Mouse (Mus musculus) stomach, postnatal 0 days (tissue): ENCODE measurements around the gene Disp1. TPM values are rescaled to one million over a fixed set of nuclear protein-coding genes. Genes with fewer than 3 reads are reported as not detected.

Experiments used
- ATAC-seq: fragments of 200-750 bp; cut with Nextera tagmentation; 2 replicates; pipeline ENCODE4 v1.8.0; 2017; ENCODE audit not compliant: low FRiP score, low TSS enrichment
- DNase-seq: peaks from one replicate; pipeline ENCODE4 v3.0.0-alpha.2; 2016; ENCODE audit warnings: low spot score
- H3K27ac ChIP-seq: fragments of 300-500 bp; sonication (generic); replicated peaks from 2 replicates; pipeline ENCODE4 v1.5.1; 2014; ENCODE audit warnings: mild to moderate bottlenecking, control low read depth
- H3K27me3 ChIP-seq: fragments of 300-500 bp; sonication (generic); 2 replicates; pipeline ENCODE4 v1.6.1; 2014; ENCODE audit warnings: low read length; ENCODE audit not compliant: control insufficient read depth, insufficient read depth
- H3K36me3 ChIP-seq: fragments of 300-500 bp; sonication (generic); 2 replicates; pipeline ENCODE4 v1.6.1; 2014; ENCODE audit warnings: low read length, mixed read lengths; ENCODE audit not compliant: control insufficient read depth, insufficient read depth
- H3K4me1 ChIP-seq: fragments of 300-500 bp; sonication (generic); replicated peaks from 2 replicates; pipeline ENCODE4 v1.6.1; 2014; ENCODE audit warnings: antibody characterized with exemption; ENCODE audit not compliant: control insufficient read depth, insufficient read depth
- H3K4me2 ChIP-seq: fragments of 300-500 bp; sonication (generic); replicated peaks from 2 replicates; pipeline ENCODE4 v1.6.1; 2014; ENCODE audit warnings: low read depth, mild to moderate bottlenecking, control low read depth, moderate library complexity
- H3K4me3 ChIP-seq: fragments of 300-500 bp; sonication (generic); 2 replicates; pipeline ENCODE4 v1.5.1; 2014; ENCODE audit warnings: low read depth, low read length, control low read depth
- H3K9ac ChIP-seq: fragments of 300-500 bp; sonication (generic); 2 replicates; pipeline ENCODE4 v1.6.1; 2014; ENCODE audit warnings: mild to moderate bottlenecking, low read length, control low read depth, mixed read lengths
- H3K9me3 ChIP-seq: fragments of 300-500 bp; sonication (generic); 2 replicates; pipeline ENCODE4 v1.6.1; 2016; ENCODE audit warnings: low read length; ENCODE audit not compliant: control insufficient read depth
- CTCF ChIP-seq: IDR thresholded peaks from 2 replicates; pipeline ENCODE4 v1.5.1; 2016; ENCODE audit warnings: antibody characterized with exemption, low read depth, mild to moderate bottlenecking, moderate library complexity
- EP300 ChIP-seq: optimal IDR thresholded peaks from 2 replicates; pipeline ENCODE3; 2016; ENCODE audit warnings: antibody characterized with exemption
- WGBS: fragments of 180-500 bp; shearing (Covaris S2); extraction: QIAGEN DNeasy Blood & Tissue Kit; methylation state at CpG from one replicate; pipeline ENCODE4 v1.1.7; 2014; 5-methylcytosine and 5-hydroxymethylcytosine counted together
- polyA plus RNA-seq: library from polyadenylated mRNA; unstranded; fragments of >200 nt; fragmentation: Nextera tagmentation; extraction: Ambion mirVana; gene quantifications from 2 replicates; pipeline ENCODE4 v1.2.1, GENCODE M21; 2015

Disp1 gene
- polyA plus RNA-seq, 1 experiment from 2014 or later: 5.9 TPM

DNA sequence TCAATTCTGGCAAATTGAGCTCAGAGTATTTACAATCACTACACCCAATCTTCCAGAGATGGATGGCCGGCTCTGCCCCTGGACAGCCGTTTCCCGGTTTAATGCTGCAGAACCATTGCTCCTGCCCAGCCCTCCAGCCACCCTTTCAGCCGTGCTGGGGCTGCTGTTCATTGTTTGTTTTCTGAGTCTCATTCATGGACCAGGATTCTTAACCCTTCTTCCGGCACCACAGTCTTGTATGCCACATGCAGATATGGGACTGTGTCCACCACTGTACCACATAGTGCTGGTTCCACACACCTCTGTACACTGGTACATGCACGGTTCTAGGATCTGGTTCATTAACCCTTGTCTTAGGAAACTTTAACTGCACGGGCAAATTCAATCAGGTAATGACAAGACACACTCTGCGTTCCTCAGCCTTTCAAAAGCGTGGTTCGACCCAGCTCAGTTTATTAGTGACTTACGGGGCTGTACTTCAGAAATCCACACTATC is 12.4 kb upstream of the Disp1 start:
- 59% methylated on average over 11 of the region's 11 CpGs for WGBS
- no peak overlapping the region for H3K27ac ChIP-seq
- DNase-seq: no peak
- H3K36me3 ChIP-seq: no peaks in the 10 kb centered on the region
- H3K4me3 ChIP-seq: no peak overlapping the region
- TF ChIP-seq CTCF (no peak), EP300 (no peak)
- H3K4me1 ChIP-seq: no peaks in the 10 kb centered on the region
- no peaks in the 10 kb centered on the region for H3K9me3 ChIP-seq
- 0 out of 2 replicates have a peak, but pooled peaks have one; percentile 40 for ATAC-seq
- no peak overlapping the region for H3K4me2 ChIP-seq
- no peak overlapping the region for H3K9ac ChIP-seq
- H3K27me3 ChIP-seq: no peaks in the 10 kb centered on the region

GRCm38 (mm10) chr1:183232985-183233678 is 11.8 kb upstream of the Disp1 start:
- H3K4me1 ChIP-seq: no peaks in the 10 kb centered on the region
- DNase-seq: no peak
- H3K27ac ChIP-seq: no peak overlapping the region
- no peak overlapping the region for H3K4me2 ChIP-seq
- no peak overlapping the region for H3K9ac ChIP-seq
- H3K36me3 ChIP-seq: no peaks in the 10 kb centered on the region
- H3K4me3 ChIP-seq: no peak overlapping the region
- TF ChIP-seq EP300 (no peak), CTCF (no peak)
- WGBS: 63% methylated on average over 7 of the region's 7 CpGs
- no peaks in the 10 kb centered on the region for H3K9me3 ChIP-seq
- peak; percentile 24; the same call in 1 of the 2 replicates for ATAC-seq
- H3K27me3 ChIP-seq: no peaks in the 10 kb centered on the region

- H3K4me1 ChIP-seq: no peaks in the 10 kb centered on the region
- TF ChIP-seq EP300 (no peak), CTCF (no peak)
- no peaks in the 10 kb centered on the region for H3K27me3 ChIP-seq
- DNase-seq (peak; percentile 34), ATAC-seq (peak; percentile 43)
- no peaks in the 10 kb centered on the region for H3K36me3 ChIP-seq
- no peaks in the 10 kb centered on the region for H3K9me3 ChIP-seq
- no peak overlapping the region for H3K4me2 ChIP-seq
- no peak overlapping the region for H3K9ac ChIP-seq
- WGBS: 58% methylated on average over 7 of the region's 7 CpGs
- no peak overlapping the region for H3K27ac ChIP-seq
- H3K4me3 ChIP-seq: no peak overlapping the region
These were observed 6.1 kb upstream of the Disp1 start for GRCm38 (mm10) chr1:183227469-183227868.

DNA sequence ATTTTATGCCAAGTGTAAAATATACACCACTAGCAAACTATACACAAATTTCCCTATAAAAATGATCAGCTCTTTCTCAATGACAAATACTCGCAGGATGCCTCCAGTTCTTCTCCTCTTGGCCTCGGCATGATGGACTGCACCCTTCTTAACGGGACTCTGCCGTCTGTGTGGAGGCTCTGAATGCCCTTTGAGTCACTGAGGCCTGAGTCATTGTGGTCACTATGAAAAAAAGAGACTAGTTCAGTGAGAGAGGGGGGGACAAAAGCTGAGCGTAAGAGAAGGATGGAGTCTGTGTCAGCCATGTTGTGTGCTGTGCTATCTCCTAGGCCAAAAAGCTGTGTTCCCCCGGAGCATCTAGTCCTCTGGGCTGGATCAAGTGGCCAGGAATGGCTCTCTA is 2.3 kb downstream of the Disp1 start:
- Histone ChIP-seq H3K4me3 (no peak overlapping the region), H3K36me3 (no peaks in the 10 kb centered on the region), H3K9me3 (no peaks in the 10 kb centered on the region), H3K27me3 (no peaks in the 10 kb centered on the region), H3K4me2 (no peak overlapping the region), H3K4me1 (no peaks in the 10 kb centered on the region), H3K27ac (no peak overlapping the region), H3K9ac (no peak overlapping the region)
- TF ChIP-seq EP300 (no peak), CTCF (no peak)
- no peak for DNase-seq
- 88% methylated on average over 6 of the region's 6 CpGs for whole genome bisulfite sequencing
- ATAC-seq: no peak

DNA sequence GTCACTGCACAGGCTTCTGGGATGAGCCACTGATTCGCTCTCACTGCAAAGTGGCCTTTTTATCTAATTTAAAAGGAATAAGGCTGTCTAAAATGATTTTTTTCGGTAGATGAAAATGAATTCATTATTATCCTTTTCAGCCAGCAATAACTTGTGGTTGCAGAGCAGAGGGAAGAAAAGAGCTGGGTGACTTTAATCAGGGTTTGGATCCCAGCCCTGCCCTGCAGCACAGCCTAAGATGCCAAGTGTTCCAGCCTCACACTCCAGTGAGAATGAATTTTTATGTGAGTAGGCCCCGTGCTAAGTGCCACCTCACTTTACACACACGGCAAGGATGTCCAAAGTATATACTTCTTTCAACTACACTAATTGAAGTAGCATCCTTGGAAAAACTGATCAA is 4.6 kb downstream of the Disp1 start:
- TF ChIP-seq EP300 (no peak), CTCF (no peak)
- DNase-seq (no peak), ATAC-seq (no peak)
- no peaks in the 10 kb centered on the region for H3K9me3 ChIP-seq
- no peak overlapping the region for H3K4me3 ChIP-seq
- H3K9ac ChIP-seq: no peak overlapping the region
- no peaks in the 10 kb centered on the region for H3K4me1 ChIP-seq
- no peak overlapping the region for H3K27ac ChIP-seq
- no peaks in the 10 kb centered on the region for H3K27me3 ChIP-seq
- H3K4me2 ChIP-seq: no peak overlapping the region
- no peaks in the 10 kb centered on the region for H3K36me3 ChIP-seq
- WGBS: 76% methylated on average over 4 of the region's 4 CpGs

DNA sequence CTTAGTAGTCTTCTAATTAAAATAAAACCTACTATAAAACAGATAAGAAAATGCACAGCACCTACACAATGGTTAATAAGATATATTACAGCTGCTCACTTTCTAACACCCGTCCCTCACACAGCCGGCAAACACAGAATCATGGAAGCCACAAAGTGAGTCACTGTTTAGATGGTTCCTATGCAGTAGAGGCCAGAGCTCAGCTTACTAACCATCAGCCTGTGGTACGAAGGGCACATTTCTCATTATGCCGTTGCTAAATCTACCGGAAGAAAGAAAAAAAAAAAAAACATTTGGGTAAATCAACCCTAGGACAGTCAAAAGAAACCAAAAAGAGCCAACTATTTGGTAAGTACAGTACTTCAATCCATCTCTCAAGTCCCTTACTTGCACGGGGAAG is 5.6 kb downstream of the Disp1 start:
- no peak for ATAC-seq
- no peaks in the 10 kb centered on the region for H3K27me3 ChIP-seq
- H3K27ac ChIP-seq: no peak overlapping the region
- DNase-seq: no peak
- no peaks in the 10 kb centered on the region for H3K9me3 ChIP-seq
- no peak overlapping the region for H3K4me2 ChIP-seq
- no peaks in the 10 kb centered on the region for H3K4me1 ChIP-seq
- TF ChIP-seq EP300 (no peak), CTCF (no peak)
- H3K36me3 ChIP-seq: no peaks in the 10 kb centered on the region
- WGBS: 77% methylated on average over 6 of the region's 6 CpGs
- H3K9ac ChIP-seq: no peak overlapping the region
- H3K4me3 ChIP-seq: no peak overlapping the region
